Mouse (Mus musculus): ENCODE results near the gene Trim7.
"Not testable (repeated sequence)": the region's sequence is repeated elsewhere in the genome, so short reads cannot be mapped to it uniquely, and the experiment has no call there.

The Trim7 gene

GRCm38 (mm10) chr11:48801831-48802772 lies 23.8 kb upstream of the Trim7 start:
- DNase-seq (ENCODE audit: low spot score) = no peak

- no peak for DNase-seq (ENCODE audit: low spot score)
Observed at GRCm38 (mm10) chr11:48803988-48804387, 22.0 kb upstream of the Trim7 start.

GRCm38 (mm10) chr11:48804922-48805321 lies 21.0 kb upstream of the Trim7 start:
- DNase-seq (ENCODE audit: low spot score) = no peak

- peak; percentile 54 for DNase-seq (ENCODE audit: low spot score)
Observed at GRCm38 (mm10) chr11:48806856-48807562, 18.9 kb upstream of the Trim7 start.

- no peak for DNase-seq (ENCODE audit: low spot score)
Observed at GRCm38 (mm10) chr11:48807563-48808303, 18.2 kb upstream of the Trim7 start.

- no peak for DNase-seq (ENCODE audit: low spot score)
Observed at GRCm38 (mm10) chr11:48808304-48808646, 17.7 kb upstream of the Trim7 start.

- no peak for DNase-seq (ENCODE audit: low spot score)
Observed at GRCm38 (mm10) chr11:48808737-48809433, 17.1 kb upstream of the Trim7 start.

- no peak for DNase-seq (ENCODE audit: low spot score)
Observed at GRCm38 (mm10) chr11:48809434-48809830, 16.5 kb upstream of the Trim7 start.

- DNase-seq (ENCODE audit: low spot score) = no peak
Observed at GRCm38 (mm10) chr11:48810142-48810541, 15.8 kb upstream of the Trim7 start.

GRCm38 (mm10) chr11:48813782-48814181 lies 12.2 kb upstream of the Trim7 start:
- no peak for DNase-seq (ENCODE audit: low spot score)

GRCm38 (mm10) chr11:48815851-48816250 lies 10.1 kb upstream of the Trim7 start:
- no peak for DNase-seq (ENCODE audit: low spot score)

- peak; percentile 61 for DNase-seq (ENCODE audit: low spot score)
Observed at GRCm38 (mm10) chr11:48816281-48816781, 9.6 kb upstream of the Trim7 start.

GRCm38 (mm10) chr11:48816800-48817665 lies 8.9 kb upstream of the Trim7 start, which contains the start of gene Trim41:
TSS of gene Trim41 (minus strand) at chr11:48817353.
- peak; percentile 98 for DNase-seq (ENCODE audit: low spot score)

GRCm38 (mm10) chr11:48817794-48818193 lies 8.1 kb upstream of the Trim7 start:
- DNase-seq (ENCODE audit: low spot score) = no peak

- peak; percentile 92 for DNase-seq (ENCODE audit: low spot score)
Observed at GRCm38 (mm10) chr11:48818346-48818745, 7.6 kb upstream of the Trim7 start.

- no peak for DNase-seq (ENCODE audit: low spot score)
Observed at GRCm38 (mm10) chr11:48819614-48820307, 6.2 kb upstream of the Trim7 start.

GRCm38 (mm10) chr11:48820308-48820674 lies 5.6 kb upstream of the Trim7 start:
- no peak for DNase-seq (ENCODE audit: low spot score)

- DNase-seq (ENCODE audit: low spot score) = not testable (repeated sequence)
Observed at GRCm38 (mm10) chr11:48821299-48821698, 4.6 kb upstream of the Trim7 start.

- DNase-seq (ENCODE audit: low spot score) = no peak
Observed at GRCm38 (mm10) chr11:48822768-48823512, 3.0 kb upstream of the Trim7 start.
